Mouse (Mus musculus) megakaryocyte, embryonic 14.5 days (primary cell): ENCODE measurements around the gene Brca1. TPM values are rescaled to one million over a fixed set of nuclear protein-coding genes. Genes with fewer than 3 reads are reported as not detected.
"Not testable (repeated sequence)": the region's sequence is repeated elsewhere in the genome, so short reads cannot be mapped to it uniquely, and the experiment has no call there.

Source experiments
- H3K27me3 ChIP-seq: replicated peaks from 2 replicates; pipeline ENCODE3; 2012; ENCODE audit warnings: inconsistent platforms
- H3K36me3 ChIP-seq: replicated peaks from 2 replicates; pipeline ENCODE3; 2012; ENCODE audit warnings: low read length, inconsistent platforms, mixed read lengths
- H3K4me1 ChIP-seq: 2 replicates; pipeline ENCODE4 v1.6.1; 2012; ENCODE audit warnings: inconsistent platforms
- H3K4me3 ChIP-seq: replicated peaks from 2 replicates; pipeline ENCODE3; 2012; ENCODE audit warnings: moderate library complexity, mild to moderate bottlenecking, inconsistent platforms
- H3K9me3 ChIP-seq: 2 replicates; pipeline ENCODE4 v1.6.1; 2012; ENCODE audit warnings: inconsistent platforms
- FLI1 ChIP-seq: IDR thresholded peaks from 2 replicates; pipeline ENCODE4 v1.6.1; 2012; ENCODE audit warnings: low read length, inconsistent platforms, mixed read lengths
- GATA1 ChIP-seq: IDR thresholded peaks from 3 replicates; pipeline ENCODE4 v1.6.1; 2012; ENCODE audit warnings: mixed read lengths, low read length, inconsistent platforms, borderline replicate concordance
- polyA plus RNA-seq: library from polyadenylated mRNA; stranded (reverse); fragments of >175 nt; gene quantifications from 2 replicates; pipeline ENCODE4 v1.2.3, GENCODE M21; 2012; ENCODE audit warnings: low replicate concordance; ENCODE audit not compliant: insufficient read depth

The Brca1 gene
- 1.9 TPM in 1 of 2 replicates, not detected in the other for polyA plus RNA-seq

DNA sequence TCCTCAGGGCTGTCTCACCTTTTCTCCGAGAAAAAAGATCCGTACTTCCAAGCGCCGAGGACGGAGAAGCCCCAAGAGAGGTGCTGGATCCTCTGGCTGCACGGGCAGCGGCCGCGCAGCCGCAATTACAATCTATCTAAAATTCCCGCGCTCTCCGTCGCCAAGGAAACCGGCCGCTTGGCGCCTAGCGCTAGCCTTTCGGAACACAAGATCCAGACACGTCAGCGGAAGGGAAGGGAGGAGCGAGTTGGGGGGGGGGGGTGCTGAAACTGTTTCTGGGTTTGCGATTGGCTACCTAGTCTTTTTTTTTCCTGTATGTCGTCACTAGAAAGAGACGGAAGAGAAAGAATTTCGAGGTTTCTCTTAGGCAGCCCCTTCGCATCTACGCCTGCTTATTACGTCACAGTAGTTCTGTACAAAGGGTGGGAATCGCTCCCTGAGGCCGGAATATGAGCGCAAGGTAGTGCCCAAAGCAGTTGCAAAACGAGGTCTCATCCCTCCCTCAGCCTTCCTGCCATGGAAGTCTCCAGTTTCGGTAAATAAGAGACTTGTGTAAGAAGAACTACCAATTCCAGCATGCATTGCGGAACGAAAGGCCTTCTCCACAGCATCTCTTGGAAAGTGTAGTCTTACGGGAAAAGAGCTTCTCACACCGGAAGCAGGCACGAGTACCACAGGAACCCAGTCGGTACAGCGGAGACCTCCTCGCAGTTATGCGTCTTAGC, at the start of gene Brca1, which contains the start of gene Nbr1:
Gene Brca1, minus strand, starts transcription at position 205 of the 725 bp plus-strand sequence.
Gene Nbr1, plus strand, starts transcription at position 399 of the 725 bp plus-strand sequence.
- H3K36me3 ChIP-seq, result peaks cover 45% of the 10 kb centered on the region
- H3K27me3 ChIP-seq, result no peaks in the 10 kb centered on the region
- H3K9me3 ChIP-seq, result no peaks in the 10 kb centered on the region
- peak within 1 kb of the TSS; percentile 98 for H3K4me3 ChIP-seq
- H3K4me1 ChIP-seq, result peaks cover 41% of the 10 kb centered on the region
- TF ChIP-seq FLI1 (no peak; the same call in 1 of the 2 replicates), GATA1 (no peak)

DNA sequence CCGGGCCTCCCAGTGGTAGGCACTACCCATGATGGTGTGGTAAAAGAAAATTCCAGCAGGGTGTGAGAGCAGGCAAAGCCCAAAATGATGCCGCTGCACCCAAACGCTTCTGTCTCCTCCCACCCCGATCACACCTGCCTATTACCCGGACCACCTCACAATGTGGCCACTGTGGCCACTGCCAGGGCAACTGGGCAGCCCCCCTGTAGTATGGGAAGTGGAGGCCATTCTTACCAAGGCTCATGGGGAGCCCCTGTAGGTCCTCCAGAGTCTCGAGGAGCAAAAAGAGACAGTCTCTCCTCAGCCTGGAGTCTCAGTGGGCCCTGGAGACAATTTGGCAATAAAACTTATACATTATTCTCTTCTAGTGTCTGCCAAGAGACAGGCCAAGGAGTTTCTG, 47.4 kb upstream of the Brca1 start, which contains the start of gene Gm11634:
Gene Gm11634, minus strand, starts transcription at position 101 of the 400 bp plus-strand sequence.
- no peak for TF ChIP-seq GATA1
- no peak for TF ChIP-seq FLI1
- peaks cover 31% of the 10 kb centered on the region for H3K27me3 ChIP-seq
- H3K4me1 ChIP-seq, result peaks cover 2% of the 10 kb centered on the region
- H3K36me3 ChIP-seq, result no peaks in the 10 kb centered on the region
- H3K4me3 ChIP-seq, result no peak within 1 kb of the TSS
- no peaks in the 10 kb centered on the region for H3K9me3 ChIP-seq

DNA sequence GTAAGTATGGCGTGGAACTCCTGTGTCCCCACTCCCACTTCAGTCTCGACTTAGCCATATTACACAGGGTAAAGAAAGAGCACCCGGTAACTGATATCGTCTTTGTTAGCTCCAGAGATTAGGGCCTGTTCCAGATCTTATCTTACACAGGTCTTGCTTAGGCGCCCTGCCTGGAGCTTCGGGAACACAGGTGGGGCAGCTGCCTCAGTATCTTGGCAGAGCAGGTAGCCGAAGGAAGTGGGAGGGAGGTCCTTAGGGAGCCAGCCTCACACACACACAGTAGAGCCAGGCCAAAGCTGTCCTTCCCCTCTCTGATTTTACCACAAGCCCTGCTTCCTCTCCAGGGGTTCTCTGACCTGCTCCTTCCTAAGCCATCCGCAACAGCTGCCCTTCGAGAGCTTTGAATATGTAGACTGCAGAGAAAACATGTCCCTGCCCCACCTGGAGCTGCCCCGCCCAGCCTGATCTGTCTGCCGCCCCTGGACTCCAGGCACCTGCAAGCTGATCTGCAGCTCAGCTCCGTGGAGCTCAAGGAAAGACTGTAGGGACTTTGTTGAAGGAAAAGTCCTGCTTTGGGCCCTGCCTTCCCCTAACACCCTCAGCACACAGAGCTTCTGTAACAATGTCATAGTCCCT, 38.4 kb upstream of the Brca1 start:
- TF ChIP-seq FLI1 (no peak), GATA1 (no peak)
- Histone ChIP-seq H3K36me3 (peaks cover 54% of the 10 kb centered on the region), H3K4me3 (no peak overlapping the region), H3K4me1 (peaks cover 15% of the 10 kb centered on the region), H3K27me3 (peaks cover under 1% of the 10 kb centered on the region), H3K9me3 (no peaks in the 10 kb centered on the region)

DNA sequence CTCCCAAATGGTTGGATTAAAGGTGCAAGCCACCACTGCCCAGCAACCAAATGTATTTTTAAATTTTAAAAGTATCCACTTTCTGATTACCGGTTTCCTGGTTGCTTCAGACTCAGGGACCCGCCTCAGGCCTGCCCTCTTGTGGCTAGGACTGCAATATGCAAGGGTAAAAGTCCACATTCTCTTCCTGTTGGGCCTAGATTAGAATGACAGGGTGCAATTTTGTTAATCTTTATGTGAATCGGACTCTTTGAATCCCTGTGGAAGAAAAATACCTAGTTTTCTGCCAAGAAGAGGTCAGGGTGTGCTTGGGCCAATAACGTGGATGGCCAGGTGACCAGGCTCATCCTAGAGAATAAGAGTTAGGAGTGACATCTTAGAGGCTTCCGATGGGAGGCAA, 37.7 kb upstream of the Brca1 start:
- peaks cover 15% of the 10 kb centered on the region for H3K4me1 ChIP-seq
- H3K9me3 ChIP-seq, result no peaks in the 10 kb centered on the region
- no peak overlapping the region for H3K4me3 ChIP-seq
- H3K36me3 ChIP-seq, result peaks cover 61% of the 10 kb centered on the region
- TF ChIP-seq FLI1 (no peak), GATA1 (no peak)
- no peaks in the 10 kb centered on the region for H3K27me3 ChIP-seq

DNA sequence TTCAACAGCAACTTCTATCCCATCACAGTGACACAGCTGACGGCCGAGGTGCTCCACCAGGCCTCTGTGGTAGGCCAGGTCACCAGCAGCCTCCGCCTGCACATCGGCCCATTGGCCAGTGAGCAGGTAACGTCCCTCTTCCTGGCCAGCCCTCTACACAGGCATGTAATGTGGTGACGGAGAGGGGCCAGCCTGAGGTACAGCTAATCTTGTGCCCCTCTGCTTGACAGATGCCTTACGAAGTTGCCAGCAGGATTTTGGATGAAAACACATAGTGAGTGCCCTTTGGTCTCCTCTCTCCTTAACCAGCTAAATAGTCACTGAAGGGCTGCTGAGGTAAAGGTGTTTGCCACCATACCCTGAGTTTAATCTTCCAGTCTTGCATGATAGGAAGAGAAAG, 37.1 kb upstream of the Brca1 start:
- no peaks in the 10 kb centered on the region for H3K9me3 ChIP-seq
- peak overlapping the region; percentile 38 for H3K4me3 ChIP-seq
- peaks cover 67% of the 10 kb centered on the region for H3K36me3 ChIP-seq
- TF ChIP-seq GATA1 (no peak), FLI1 (no peak)
- no peaks in the 10 kb centered on the region for H3K27me3 ChIP-seq
- H3K4me1 ChIP-seq, result peaks cover 19% of the 10 kb centered on the region

DNA sequence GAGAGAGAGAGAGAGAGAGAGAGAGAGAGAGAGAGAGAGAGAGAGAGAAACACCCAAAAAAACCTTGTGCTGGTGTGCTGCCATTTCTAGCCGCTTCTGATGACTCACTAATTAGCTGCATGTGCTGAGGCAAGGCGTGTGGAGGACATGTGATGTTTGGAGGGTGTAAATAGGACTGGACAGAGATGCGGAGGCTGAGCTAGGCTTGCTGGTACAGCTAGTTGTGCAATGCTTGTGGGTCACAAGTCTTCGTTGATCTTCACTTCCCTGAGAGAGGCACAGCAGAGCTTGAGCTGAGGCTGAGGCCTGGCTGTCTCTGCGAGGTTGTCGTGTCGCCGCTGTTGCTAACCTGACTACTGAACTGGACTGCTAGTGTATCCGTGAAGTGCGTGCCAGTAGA, 35.9 kb upstream of the Brca1 start:
- Histone ChIP-seq H3K4me3 (no peak overlapping the region), H3K4me1 (peaks cover 20% of the 10 kb centered on the region), H3K27me3 (no peaks in the 10 kb centered on the region), H3K9me3 (no peaks in the 10 kb centered on the region), H3K36me3 (peaks cover 73% of the 10 kb centered on the region)
- TF ChIP-seq GATA1, result no peak
- TF ChIP-seq FLI1, result no peak

DNA sequence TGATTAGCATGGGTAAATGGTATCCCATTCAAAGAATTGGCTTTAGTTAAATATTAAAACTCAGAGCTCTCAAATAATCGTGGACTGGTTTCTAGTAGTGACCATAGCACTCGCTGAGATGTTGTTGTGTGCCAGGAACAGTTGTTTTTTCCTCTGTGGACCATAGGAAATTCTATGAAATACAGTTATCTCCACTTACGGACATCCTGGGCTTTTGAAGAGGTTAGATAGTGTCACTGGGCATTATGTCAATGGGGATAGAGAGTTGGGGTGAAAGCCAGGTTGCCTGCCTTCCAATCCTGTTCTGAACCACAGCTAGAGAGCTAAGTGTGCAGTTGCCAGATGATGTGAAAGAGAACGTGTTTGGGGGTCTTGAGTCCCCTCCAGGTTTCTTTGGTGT, 34.0 kb upstream of the Brca1 start:
- TF ChIP-seq GATA1, result no peak
- no peak for TF ChIP-seq FLI1
- no peaks in the 10 kb centered on the region for H3K27me3 ChIP-seq
- H3K9me3 ChIP-seq, result no peaks in the 10 kb centered on the region
- H3K4me1 ChIP-seq, result peaks cover 37% of the 10 kb centered on the region
- H3K36me3 ChIP-seq, result peaks cover 77% of the 10 kb centered on the region
- H3K4me3 ChIP-seq, result no peak overlapping the region

DNA sequence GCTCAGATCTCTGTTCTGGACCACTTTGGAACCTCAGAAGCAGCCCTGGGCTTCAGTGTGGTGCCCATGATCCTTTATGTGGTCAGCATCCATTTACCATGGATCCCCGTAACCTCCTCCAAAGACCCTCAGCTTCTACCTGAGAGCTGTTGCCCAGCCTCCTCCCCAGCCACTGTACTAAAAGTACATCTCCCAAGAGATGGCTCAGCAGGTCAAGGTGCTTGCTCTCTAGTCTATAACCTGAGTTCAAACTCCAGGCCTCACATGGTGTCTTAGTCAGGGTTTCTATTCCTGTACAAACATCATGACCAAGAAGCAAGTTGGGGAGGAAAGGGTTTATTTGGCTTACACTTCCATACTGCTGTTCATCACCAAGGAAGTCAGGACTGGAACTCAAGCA, 33.3 kb upstream of the Brca1 start:
- H3K4me3 ChIP-seq, H3K9me3 ChIP-seq: not testable (repeated sequence)
- H3K36me3 ChIP-seq, result peaks cover 77% of the 10 kb centered on the region

DNA sequence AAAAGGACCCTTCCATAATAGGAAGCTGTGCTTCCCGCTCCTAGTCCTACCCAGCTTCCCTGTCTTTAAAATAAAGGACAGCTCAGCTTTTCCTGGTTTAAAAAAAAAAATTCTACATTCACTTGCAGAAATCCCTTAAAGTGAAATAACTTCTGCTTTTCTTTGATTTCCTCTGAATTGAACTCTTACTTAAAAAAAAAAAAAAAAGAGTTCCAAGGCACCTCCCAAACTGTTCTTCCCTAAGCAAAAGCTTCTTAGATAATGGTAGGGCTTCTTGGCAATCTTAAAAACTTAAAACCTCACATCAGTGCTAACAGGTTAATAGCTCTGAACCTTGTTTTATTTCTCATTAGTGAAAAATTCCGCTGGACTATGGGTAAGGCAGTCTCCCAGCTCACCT, 31.4 kb upstream of the Brca1 start:
- no peak for TF ChIP-seq FLI1
- no peak for TF ChIP-seq GATA1
- peaks cover 36% of the 10 kb centered on the region for H3K4me1 ChIP-seq
- H3K9me3 ChIP-seq, result no peaks in the 10 kb centered on the region
- H3K4me3 ChIP-seq, result peak overlapping the region; percentile 42
- peaks cover 82% of the 10 kb centered on the region for H3K36me3 ChIP-seq
- no peaks in the 10 kb centered on the region for H3K27me3 ChIP-seq

More for the DNA sequence above, 33.3 kb upstream of the Brca1 start:
- not testable (repeated sequence) for H3K27me3 ChIP-seq
- H3K4me1 ChIP-seq, result peaks cover 40% of the 10 kb centered on the region
